Mouse (Mus musculus) frontal cortex, adult 2 months (tissue): ENCODE results near the gene Cd300ld4. TPM values are rescaled to one million over a fixed set of nuclear protein-coding genes. Genes with fewer than 3 reads are reported as not detected.
"Not testable (repeated sequence)": the region's sequence is repeated elsewhere in the genome, so short reads cannot be mapped to it uniquely, and the experiment has no call there.

Source experiments
- DNase-seq, 2 experiments: peaks; one replicate each; pipeline ENCODE4 v3.0.0; 2022; ENCODE audit warnings: low spot score in 1 of 2; ENCODE audit errors: extremely low spot score in 1 of 2
- polyA plus RNA-seq: library from polyadenylated mRNA; depleted of rRNA; stranded (reverse); fragments of >200 nt; gene quantifications from 2 replicates; pipeline ENCODE4 v1.2.3, GENCODE M21; 2012; rRNA removed

Gene Cd300ld4
- 0.30 and 0.55 TPM in 2 replicates for polyA plus RNA-seq

- DNase-seq, result not testable (repeated sequence)
Observed at GRCm38 (mm10) chr11:115026912-115027311, at the start of gene Cd300ld4. Cd300ld4 (minus strand) TSS chr11:115027012.

GRCm38 (mm10) chr11:115075859-115076258 is 49.0 kb upstream of the Cd300ld4 start:
- DNase-seq, result no peak

- DNase-seq, result no peak
Observed at GRCm38 (mm10) chr11:115075407-115075806, 48.6 kb upstream of the Cd300ld4 start.

DNA sequence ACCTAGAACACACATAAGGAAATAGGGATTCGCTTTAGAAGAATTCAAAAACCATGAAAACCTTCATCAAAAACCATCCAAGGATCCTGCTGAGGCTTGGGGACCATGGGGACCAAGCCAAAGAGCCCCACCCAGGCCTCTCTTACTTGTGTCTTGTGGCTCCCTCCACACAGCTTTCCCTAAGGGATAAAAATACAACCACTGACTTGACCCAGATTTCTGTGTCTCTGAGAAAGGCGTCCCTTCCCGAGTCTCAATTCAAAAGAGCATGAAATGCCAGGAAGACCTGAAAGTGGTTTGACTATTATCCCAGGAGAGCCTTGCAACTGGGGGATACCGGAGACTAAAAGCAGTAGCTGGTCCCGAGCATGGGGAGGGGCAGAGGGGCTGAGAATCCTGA is 46.2 kb upstream of the Cd300ld4 start:
- no peak for DNase-seq

- DNase-seq, result no peak
Observed at GRCm38 (mm10) chr11:115071631-115072294, 45.0 kb upstream of the Cd300ld4 start.

- DNase-seq, result no peak
Observed at GRCm38 (mm10) chr11:115071015-115071551, 44.3 kb upstream of the Cd300ld4 start.

DNA sequence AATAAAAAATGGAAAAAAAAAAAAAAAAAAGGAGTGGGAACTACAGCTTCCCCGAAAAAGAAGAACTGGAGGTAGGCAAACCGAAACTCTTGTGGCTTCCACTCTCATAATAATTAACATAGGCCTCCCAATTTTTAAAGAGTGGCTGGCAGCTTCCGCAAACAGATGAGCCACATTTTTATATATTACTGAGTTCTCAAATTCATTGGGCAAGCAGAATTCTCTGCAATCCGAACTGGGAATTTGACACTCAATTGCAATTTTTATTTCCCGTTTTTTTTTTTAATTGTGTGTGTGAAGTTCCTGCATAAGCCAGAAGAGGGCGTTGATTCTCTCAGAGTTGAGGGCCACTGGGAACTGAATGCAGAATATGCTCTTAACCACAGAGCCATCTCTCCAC is 40.0 kb upstream of the Cd300ld4 start:
- no peak for DNase-seq

DNA sequence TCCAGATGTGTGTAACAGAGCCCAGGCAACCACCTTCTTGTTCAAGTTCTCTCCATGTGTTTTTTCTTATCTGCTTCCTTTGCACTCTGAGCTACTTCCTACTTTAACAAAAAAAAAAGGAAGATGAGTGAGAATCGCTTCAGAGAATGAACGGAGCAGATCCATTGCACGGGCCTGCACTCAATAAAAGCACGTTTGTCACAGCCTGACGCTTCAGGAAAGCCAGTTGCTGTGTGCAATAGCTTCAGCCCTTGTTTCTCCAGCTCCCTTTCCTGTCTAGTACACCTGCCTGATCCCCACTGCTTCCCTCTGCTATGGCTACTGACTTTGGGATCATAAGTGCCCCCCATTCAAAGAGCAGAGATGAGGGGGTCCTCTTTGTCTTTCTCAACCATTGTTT is 35.3 kb upstream of the Cd300ld4 start, which contains the start of gene Cd300e:
Gene Cd300e, minus strand, starts transcription at position 101 of the 400 bp plus-strand sequence.
- DNase-seq, result no peak

DNA sequence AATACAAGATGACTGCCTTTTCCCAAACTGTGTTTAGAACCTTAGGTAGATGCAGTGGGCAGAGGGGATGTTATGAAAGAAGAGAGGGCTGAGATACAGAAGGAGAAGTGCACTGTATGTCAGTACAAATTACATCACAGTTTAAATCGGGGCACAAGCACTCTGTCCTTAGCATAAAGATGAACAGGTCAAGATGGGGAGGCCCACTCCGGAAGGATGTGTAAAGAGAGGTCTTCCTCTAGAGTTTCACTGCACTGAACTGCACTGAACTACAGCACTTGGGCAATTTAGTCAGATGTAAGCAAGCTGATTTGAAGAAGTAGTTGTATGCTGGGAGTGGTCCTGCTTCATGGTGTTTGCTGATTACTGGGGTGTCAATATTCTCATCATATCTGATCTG is 33.0 kb upstream of the Cd300ld4 start:
- DNase-seq, result no peak

GRCm38 (mm10) chr11:115058701-115059100 is 31.9 kb upstream of the Cd300ld4 start:
- DNase-seq, result no peak

DNA sequence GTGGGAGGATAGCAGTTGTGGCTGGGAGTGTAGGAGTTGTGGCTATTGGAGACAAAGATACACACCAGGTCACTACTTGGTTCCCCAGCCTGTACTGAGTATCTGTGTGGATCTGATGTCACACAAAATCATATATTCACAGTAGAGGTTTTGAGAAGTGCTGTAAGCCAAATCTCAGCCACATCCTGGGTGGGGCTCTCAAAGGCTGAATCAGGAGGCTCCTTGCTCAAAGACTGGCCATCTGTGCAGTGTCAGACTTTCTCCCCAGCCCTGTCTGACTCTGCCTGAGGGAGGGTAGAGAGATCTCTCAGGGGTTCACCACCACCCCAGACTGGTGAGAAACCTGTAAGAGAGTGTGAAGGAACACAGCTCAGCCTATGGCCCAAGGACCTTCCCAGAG is 27.7 kb upstream of the Cd300ld4 start:
- no peak for DNase-seq

- DNase-seq, result no peak
Observed at GRCm38 (mm10) chr11:115052991-115053390, 26.2 kb upstream of the Cd300ld4 start.

GRCm38 (mm10) chr11:115052206-115052605 is 25.4 kb upstream of the Cd300ld4 start:
- no peak for DNase-seq

DNA sequence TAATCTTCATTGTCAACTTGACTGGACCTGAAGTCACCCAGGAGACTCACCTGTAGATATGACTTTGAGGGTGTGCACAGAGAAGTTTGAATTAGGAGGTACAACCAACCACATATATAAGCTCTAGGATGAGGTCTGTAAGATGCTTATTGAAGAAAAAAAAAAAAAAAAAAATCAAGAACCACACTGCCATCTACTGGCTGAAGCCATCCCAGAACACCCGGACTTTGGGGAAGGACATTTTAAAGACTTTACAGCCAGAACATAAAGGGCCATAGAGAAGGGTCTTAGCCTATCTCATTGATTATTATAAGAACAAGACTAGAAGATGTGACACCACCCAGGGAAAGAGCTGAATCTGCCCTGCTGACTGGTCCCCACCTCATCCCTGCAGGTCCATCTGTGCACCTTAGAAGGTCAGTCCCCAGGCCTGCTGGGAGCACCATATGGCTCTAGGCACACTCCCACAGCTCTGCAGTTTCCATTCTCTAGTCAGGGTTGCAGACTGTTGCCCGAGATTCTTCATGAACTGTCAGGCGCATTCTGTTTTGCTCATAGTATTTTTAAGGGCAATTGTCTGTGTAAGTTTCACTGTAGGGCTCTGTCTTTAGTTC is 22.6 kb upstream of the Cd300ld4 start:
- DNase-seq, result peak in 1 of 2 experiments; percentile 40

- no peak for DNase-seq
Observed at GRCm38 (mm10) chr11:115048259-115048658, 21.4 kb upstream of the Cd300ld4 start, which contains the start of gene Cd300ld3. Cd300ld3 (minus strand) TSS chr11:115048409.

- DNase-seq, result not testable (repeated sequence)
Observed at GRCm38 (mm10) chr11:115037669-115038068, 10.9 kb upstream of the Cd300ld4 start, which contains the start of gene Cd300ld5. Cd300ld5 (minus strand) TSS chr11:115037769.

DNA sequence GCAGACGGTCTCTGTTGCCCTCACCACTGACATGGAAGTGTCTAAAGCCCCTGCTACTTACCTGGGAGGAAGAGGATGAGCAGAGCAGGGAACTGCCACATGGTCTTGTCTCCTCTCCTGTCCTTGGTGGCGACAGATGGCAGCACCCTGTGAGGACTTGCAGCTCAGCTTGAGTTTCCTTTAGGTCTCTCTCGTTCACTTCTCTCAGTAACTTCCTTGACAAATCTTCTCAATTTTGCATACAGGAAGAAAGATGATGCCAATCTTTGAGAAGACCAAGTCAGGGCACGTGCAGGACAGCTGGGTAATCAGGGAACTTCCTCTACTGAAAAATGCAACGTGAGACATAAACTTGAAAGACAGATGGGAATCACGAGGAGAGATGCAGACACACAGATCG is 10.7 kb downstream of the Cd300ld4 start, which contains the start of gene Cd300ld2:
Gene Cd300ld2, minus strand, starts transcription at position 101 of the 400 bp plus-strand sequence.
- not testable (repeated sequence) for DNase-seq

DNA sequence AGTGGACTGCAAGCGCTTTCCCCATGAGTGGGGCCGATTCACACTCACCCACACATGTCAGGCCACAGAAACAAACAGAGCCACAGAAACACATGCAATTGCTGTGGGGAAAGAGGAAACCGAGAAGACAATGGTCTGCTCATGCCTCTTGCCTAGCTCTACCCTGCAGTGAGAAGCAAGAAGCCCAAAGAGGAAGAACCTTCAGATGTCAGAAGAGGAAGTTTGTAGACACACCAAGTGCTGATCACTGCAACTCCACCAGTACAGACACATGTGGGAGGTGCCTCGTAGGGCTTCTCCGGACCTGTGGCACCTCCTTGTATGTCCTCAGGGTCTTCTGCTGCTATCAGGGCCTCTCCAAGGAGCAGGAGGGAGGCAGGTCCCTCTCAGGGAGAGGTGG is 22.7 kb downstream of the Cd300ld4 start:
- no peak for DNase-seq

DNA sequence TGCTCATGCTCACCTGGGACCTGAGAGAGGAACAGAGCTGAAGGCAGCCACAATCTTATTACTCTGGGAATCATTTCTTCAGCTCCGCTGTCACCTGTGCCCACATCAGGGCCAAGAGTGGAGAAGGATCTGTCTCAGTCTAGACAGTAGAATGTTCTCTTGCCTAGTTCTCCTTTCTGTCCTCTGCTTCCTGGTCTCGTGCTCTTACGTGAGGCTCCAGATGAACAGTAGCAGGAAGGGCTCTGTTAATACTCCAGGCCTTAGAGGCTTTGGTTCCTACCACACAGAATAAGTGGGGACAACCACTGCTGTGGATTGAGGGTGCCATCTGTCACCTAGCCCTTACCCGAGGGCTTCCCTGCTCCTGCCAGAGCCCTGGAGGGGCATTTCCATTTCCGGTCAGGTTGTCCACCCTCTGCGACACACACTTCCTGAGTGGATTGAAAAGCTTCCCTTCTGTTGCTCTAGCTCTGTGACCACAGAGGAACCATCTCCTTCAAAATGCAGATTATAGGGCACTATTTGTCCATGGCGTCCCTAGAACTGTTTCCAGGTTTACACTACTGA is 25.3 kb downstream of the Cd300ld4 start, which contains the start of gene Cd300c2:
Gene Cd300c2, minus strand, starts transcription at position 407 of the 567 bp plus-strand sequence.
- DNase-seq, result no peak

DNA sequence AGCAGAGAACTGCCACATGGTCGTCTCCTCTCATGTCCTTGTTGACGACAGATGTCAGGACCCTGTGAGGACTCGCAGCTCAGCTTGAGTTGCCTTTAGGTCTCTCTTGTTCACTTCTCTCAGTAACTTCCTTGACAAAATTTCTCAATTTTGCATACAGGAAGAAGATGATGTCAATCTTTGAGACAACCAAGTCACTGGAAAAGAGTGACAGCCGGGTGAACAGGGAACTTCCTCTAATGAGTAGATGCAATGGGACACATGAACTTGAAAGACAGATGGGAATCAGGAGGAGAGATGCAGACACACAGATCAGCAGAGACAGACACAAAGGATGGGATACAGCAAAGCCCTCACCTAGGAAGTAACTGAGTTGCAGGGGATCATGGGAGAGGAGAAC is 37.0 kb downstream of the Cd300ld4 start, which contains the start of gene Cd300ld:
Gene Cd300ld, minus strand, starts transcription at position 130 of the 400 bp plus-strand sequence.
- no peak for DNase-seq

GRCm38 (mm10) chr11:114981866-114982265 is 44.9 kb downstream of the Cd300ld4 start:
- DNase-seq, result peak in 1 of 2 experiments; percentile 26
